Mouse (Mus musculus) ovary, postnatal 14 days (tissue): ENCODE measurements around the gene Gpatch8.
"Not testable (repeated sequence)": the region's sequence is repeated elsewhere in the genome, so short reads cannot be mapped to it uniquely, and the experiment has no call there.

ENCODE experiments used
- DNase-seq: peaks from one replicate; pipeline ENCODE4 v3.0.0; 2022; ENCODE audit warnings: low spot score

Gene Gpatch8

DNA sequence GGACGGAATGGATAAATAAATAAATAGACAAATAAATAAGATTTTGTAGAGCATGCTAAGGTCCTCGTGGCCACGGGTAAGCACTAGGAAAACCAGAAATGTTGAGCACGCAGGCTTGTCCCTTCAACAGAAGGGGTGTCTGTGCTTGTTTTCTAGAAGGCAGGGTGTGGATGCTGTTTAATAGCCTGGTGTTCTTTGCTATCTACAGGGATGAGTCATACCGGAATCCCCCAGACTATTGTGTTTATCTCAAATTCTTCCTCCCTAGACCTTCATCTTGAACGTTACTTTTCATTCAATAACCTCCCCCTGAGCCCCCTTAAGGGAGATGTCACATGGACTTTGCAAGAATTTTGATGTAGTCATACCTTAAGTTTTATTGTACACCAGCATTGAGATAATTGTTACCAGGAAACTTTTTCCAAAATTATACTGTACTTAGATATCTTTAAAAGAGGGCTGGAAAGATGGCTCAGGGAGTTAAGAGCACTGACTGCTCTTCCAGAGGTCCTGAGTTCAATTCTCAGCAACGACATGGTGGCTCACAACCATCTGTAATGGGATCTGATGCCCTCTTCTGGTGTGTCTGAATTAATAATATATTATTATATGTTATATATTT is 12.7 kb upstream of the Gpatch8 start:
- no peak for DNase-seq

- DNase-seq = no peak
Observed at GRCm38 (mm10) chr11:102568191-102568590, 12.0 kb upstream of the Gpatch8 start.

DNA sequence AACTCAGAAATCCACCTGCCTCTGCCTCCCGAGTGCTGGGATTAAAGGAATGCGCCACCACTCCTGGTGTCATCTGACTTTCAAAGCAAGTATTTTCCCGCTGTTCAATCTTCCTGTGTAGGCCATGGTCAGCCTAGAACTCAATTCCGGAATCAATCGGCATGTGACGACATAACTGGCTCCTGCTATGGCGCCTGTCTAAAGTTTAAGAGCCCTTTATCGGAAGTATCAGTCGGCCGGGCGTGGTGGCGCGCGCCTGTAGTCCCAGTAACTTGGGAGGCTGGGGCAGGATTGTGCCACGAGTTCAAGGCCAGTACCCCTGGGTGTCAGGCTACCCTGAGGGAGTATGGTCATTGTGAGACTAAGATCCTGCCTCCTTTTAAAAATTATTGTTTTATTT is 11.5 kb upstream of the Gpatch8 start:
- DNase-seq = no peak

GRCm38 (mm10) chr11:102567157-102567556 is 11.0 kb upstream of the Gpatch8 start:
- no peak for DNase-seq

DNA sequence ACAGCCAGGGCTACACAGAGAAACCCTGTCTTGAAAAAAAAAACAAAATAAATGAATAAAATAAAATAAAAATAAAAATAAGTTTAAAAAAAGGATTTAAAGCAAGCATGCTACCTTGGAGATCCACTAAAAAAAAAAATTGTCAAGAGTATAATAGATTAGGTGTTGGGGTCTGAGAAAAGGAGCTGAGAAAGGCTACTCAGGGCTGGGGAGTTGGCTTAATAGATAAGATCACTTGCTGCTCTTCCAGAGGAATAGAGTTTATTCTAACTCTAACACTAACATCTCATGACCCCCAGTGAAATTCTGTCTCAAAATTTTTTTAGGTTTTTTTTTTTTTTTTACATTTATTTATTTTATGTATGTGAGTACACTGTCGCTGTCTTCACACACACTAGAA is 10.1 kb upstream of the Gpatch8 start:
- no peak for DNase-seq

DNA sequence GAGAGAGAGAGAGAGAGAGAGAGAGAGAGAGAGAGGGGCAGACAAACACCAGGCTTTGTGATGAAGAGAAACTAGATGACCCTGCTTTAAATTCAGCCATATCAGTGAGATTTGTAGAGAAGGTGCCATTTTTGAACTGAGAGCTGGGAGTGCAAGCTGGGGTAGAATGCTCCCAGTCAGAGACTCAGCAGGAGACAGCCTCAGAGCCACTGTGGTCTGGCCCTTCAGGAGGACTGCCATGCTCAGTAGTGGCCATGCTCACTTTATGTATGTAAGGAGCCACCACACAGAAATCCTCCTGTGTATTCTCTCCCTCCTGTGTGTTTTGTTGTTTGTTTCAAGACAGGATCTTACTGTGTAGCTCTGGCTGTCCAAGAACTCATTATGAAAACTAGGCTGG is 9.5 kb upstream of the Gpatch8 start:
- no peak for DNase-seq

GRCm38 (mm10) chr11:102564952-102565671 is 8.9 kb upstream of the Gpatch8 start:
- DNase-seq = not testable (repeated sequence)

DNA sequence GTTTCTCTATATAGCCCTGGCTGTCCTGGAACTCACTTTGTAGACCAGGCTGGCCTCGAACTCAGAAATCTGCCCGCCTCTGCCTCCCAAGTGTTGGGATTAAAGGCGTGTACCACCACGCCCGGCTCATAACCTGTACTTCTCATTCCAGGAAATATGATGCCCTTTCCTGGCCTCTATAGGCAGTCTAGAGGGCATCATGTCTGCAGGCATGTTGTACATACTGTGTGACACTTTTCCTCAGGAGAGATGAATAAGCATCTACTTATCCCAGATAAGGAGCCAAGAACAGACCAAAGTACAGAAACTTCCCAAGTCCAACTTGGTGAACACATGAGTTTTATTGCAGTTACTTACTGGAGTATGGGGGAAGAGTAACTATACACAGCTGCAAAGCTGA is 2.5 kb upstream of the Gpatch8 start:
- no peak for DNase-seq

DNA sequence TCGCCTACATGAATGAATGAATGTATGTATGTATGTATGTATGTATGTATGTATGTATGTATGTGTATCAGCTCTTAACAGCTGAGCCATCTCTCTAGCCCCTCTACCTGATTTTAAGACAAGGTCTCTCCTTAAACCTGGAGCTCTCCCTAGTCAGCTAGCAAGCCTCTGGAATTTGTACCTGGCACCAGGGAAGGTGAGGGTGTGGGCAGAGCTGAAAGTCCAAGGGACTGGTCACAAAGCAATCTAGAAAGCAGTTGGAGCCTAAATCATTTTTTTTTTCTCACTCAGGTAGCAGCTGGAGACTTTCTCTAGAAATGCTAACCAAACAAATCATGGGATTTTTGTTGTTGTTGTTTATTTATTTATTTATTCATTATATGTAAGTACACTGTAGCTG is 1.2 kb upstream of the Gpatch8 start:
- no peak for DNase-seq

DNA sequence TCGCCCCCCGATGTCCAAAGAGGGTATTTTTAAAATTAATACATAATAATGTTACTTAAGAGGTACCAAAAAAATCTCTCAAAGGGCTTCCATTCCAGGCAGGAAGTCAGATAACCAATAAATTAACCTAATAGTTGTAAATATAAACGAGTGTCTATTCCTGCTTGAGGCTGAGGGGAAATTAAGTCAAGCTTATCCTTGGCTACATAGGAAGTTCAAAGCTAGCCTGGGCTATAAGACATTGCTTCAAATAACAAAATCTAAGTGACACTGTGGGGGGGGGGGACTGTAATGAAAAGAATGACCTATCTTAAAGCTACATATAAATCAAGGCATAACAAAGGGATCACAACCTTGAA is 503 bp upstream of the Gpatch8 start:
- no peak for DNase-seq

- no peak for DNase-seq
Observed at GRCm38 (mm10) chr11:102555400-102556030, 677 bp downstream of the Gpatch8 start.

- DNase-seq = no peak
Observed at GRCm38 (mm10) chr11:102552051-102552450, 4.1 kb downstream of the Gpatch8 start.

- DNase-seq = no peak
Observed at GRCm38 (mm10) chr11:102551176-102551575, 5.0 kb downstream of the Gpatch8 start.

- DNase-seq = no peak
Observed at GRCm38 (mm10) chr11:102541471-102541870, 14.7 kb downstream of the Gpatch8 start.

DNA sequence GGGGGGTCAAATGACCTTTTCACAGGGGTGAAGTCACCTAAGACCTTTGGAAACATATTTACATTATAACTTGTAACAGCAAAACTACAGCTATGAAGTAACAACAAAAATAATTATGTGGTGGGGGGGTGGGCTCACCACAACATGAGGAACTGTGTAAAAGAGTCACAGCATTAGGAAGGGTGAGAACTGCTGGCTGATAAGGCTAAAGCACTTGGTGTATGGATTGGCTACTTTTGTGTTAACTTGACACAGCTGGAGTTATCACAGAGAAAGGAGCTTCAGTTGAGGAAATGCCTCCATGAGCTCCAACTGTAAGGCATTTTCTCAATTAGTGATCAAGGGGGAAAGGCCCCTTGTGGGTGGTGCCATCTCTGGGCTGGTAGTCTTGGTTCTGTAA is 15.9 kb downstream of the Gpatch8 start:
- DNase-seq = not testable (repeated sequence)

DNA sequence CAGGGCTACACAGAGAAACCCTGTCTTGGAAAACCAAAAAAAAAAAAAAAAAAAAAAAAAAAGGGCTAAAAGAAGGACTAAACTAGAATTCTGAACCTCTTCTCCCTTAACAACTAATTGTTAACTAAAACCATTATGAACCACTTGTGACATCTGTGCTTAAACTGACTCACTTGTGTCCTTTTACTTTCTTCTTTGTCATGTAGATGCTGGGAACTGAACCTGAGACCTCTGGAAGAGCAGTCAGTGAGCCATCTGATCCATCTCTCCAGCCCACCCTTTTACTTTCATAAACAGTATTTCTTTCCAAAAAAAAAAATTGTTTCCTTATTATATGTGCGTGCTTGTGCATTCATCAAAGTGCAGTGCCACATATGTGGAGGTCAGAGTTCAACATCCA is 16.5 kb downstream of the Gpatch8 start:
- no peak for DNase-seq

DNA sequence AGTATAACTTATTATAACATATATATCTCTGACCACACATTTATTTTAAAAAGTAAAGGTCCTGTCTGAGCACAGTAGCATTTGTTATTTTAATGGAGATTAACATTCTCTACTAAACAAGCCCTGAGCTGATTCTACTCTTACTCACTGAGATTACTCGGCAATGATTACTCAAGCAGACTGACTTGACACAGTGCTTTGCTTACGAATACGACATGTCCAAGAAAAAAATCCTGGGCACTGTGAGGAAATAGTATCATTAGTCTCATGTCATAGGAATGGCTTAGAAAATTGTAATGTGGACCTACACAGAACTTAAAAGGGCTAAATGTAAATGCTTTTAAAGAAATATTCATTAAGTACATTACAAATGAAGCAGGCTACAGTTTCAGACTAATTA is 20.0 kb downstream of the Gpatch8 start:
- DNase-seq = no peak

GRCm38 (mm10) chr11:102534078-102534477 is 22.1 kb downstream of the Gpatch8 start:
- no peak for DNase-seq

GRCm38 (mm10) chr11:102531425-102531824 is 24.8 kb downstream of the Gpatch8 start:
- DNase-seq = no peak

- DNase-seq = no peak
Observed at GRCm38 (mm10) chr11:102514793-102515424, 41.3 kb downstream of the Gpatch8 start.

DNA sequence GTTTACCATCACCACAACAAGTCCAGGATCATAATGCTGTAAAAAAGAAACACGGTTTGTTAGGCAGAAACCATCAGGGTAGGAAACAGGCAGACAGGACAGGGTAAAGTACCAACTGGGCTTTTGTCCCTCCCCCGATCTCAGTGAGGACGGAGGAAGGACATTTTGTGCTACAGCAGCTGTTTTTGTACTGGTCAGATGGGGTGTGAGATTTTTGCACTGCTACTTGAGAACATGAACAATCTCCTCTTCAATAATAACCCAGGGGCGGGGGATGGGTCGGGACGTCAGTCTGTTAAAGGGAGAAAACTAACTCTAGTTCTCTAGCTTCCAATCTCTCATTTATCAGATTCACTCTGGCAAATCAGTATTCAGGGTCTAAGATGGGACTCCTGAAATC is 46.0 kb downstream of the Gpatch8 start:
- no peak for DNase-seq

GRCm38 (mm10) chr11:102496732-102497131 is 59.5 kb downstream of the Gpatch8 start:
- DNase-seq = no peak

DNA sequence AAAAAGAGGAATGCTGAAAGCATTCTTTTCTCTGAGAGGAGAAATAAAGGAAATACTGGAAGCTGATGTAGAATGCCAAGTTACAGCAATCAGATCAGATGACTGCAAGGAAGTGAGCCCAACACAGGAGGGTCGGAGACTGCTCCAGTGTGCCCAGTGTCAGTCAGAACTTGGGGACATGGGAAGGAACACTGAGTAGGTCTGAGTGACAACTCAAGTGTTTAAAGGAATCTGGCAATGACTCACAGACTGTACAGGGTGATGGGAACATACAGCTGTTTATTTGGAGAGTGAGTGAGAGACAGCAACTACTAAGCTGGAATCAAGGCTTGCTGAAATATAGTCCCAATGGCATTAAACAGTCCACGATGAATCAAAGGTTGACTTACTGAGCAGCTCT is 60.0 kb downstream of the Gpatch8 start:
- no peak for DNase-seq
